Mouse (Mus musculus) midbrain, embryonic 13.5 days (tissue): Measurements from ENCODE around the gene Fkbpl. TPM values are rescaled to one million over a fixed set of nuclear protein-coding genes. Genes with fewer than 3 reads are reported as not detected.

Source experiments
- ATAC-seq: fragments of 200-750 bp; cut with Nextera tagmentation; 2 replicates; pipeline ENCODE4 v1.8.0; 2017; ENCODE audit warnings: mild to moderate bottlenecking, moderate TSS enrichment, moderate library complexity
- H3K27ac ChIP-seq: fragments of 300-500 bp; sonication (generic); 2 replicates; pipeline ENCODE4 v1.5.1; 2015; ENCODE audit warnings: inconsistent platforms, mild to moderate bottlenecking, moderate library complexity
- H3K27me3 ChIP-seq: fragments of 300-500 bp; sonication (generic); 2 replicates; pipeline ENCODE4 v1.6.1; 2015; ENCODE audit warnings: mild to moderate bottlenecking, inconsistent platforms
- H3K36me3 ChIP-seq: fragments of 300-500 bp; sonication (generic); 2 replicates; pipeline ENCODE4 v1.6.1; 2015; ENCODE audit warnings: mild to moderate bottlenecking, inconsistent platforms
- H3K4me1 ChIP-seq: fragments of 300-500 bp; sonication (generic); replicated peaks from 2 replicates; pipeline ENCODE4 v1.6.1; 2015; ENCODE audit warnings: inconsistent platforms
- H3K4me2 ChIP-seq: fragments of 300-500 bp; sonication (generic); replicated peaks from 2 replicates; pipeline ENCODE4 v1.6.1; 2015; ENCODE audit warnings: moderate library complexity, mild to moderate bottlenecking, inconsistent platforms
- H3K4me3 ChIP-seq: fragments of 300-500 bp; sonication (generic); replicated peaks from 2 replicates; pipeline ENCODE4 v1.5.1; 2015; ENCODE audit warnings: mild to moderate bottlenecking, inconsistent platforms
- H3K9ac ChIP-seq: fragments of 300-500 bp; sonication (generic); replicated peaks from 2 replicates; pipeline ENCODE4 v1.6.1; 2015; ENCODE audit warnings: mild to moderate bottlenecking, inconsistent platforms
- H3K9me3 ChIP-seq: fragments of 300-500 bp; sonication (generic); 2 replicates; pipeline ENCODE4 v1.6.1; 2016; ENCODE audit warnings: mild to moderate bottlenecking, inconsistent platforms
- WGBS: fragments of 180-500 bp; shearing (Covaris S2); methylation state at CpG from one replicate; pipeline ENCODE4 v1.1.7; 2015; 5-methylcytosine and 5-hydroxymethylcytosine counted together
- polyA plus RNA-seq: library from polyadenylated mRNA; unstranded; fragments of >200 nt; fragmentation: Nextera tagmentation; extraction: Ambion mirVana; gene quantifications from 2 replicates; pipeline ENCODE4 v1.2.1, GENCODE M21; 2015

Fkbpl gene
- 17.0 and 18.9 TPM in 2 replicates for polyA plus RNA-seq

DNA sequence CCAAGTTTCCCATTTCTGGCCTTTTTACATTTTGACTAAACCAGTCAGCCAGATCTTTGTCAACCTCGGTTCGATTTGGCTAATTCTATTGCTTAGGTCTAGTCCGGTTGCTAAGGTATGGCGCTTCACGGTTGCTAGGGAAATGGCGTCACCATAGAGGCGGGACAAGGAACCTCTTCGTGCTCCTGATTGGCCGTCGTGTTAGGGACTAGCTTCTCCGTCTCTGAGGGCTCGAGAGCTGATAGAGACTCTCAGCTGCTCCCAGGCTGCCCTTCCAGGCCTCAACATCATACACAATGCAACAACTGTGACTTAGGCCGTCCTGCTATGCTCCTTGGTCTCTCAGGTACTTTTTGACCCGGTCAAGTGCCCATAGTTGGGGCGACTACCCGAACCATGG, at the start of gene Fkbpl:
Fkbpl (plus strand) TSS at position 157 of the 400 bp plus-strand sequence.
- Histone ChIP-seq H3K27me3 (no peaks in the 10 kb centered on the region), H3K4me1 (peaks cover 47% of the 10 kb centered on the region), H3K9me3 (no peaks in the 10 kb centered on the region), H3K4me2 (peak within 1 kb of the TSS; percentile 91), H3K36me3 (peaks cover 6% of the 10 kb centered on the region), H3K27ac (peak within 1 kb of the TSS; percentile 65), H3K9ac (peak within 1 kb of the TSS; percentile 72), H3K4me3 (peak within 1 kb of the TSS; percentile 62)
- peak; percentile 67 for ATAC-seq
- 1% methylated on average over 16 of the region's 16 CpGs for WGBS

- 73% methylated on average over 8 of the region's 8 CpGs for WGBS
- Histone ChIP-seq H3K4me2 (no peak overlapping the region), H3K9me3 (no peaks in the 10 kb centered on the region), H3K9ac (no peak overlapping the region), H3K36me3 (peaks cover 33% of the 10 kb centered on the region), H3K27ac (no peak overlapping the region), H3K27me3 (no peaks in the 10 kb centered on the region), H3K4me3 (no peak overlapping the region), H3K4me1 (peaks cover 58% of the 10 kb centered on the region)
- no peak for ATAC-seq
These were observed 48.5 kb upstream of the Fkbpl start for GRCm38 (mm10) chr17:34596098-34596497.

- Histone ChIP-seq H3K9ac (peak within 1 kb of the TSS; percentile 52; the same call in 1 of the 2 replicates), H3K36me3 (peaks cover 41% of the 10 kb centered on the region), H3K4me3 (no peak within 1 kb of the TSS), H3K9me3 (no peaks in the 10 kb centered on the region), H3K27me3 (no peaks in the 10 kb centered on the region), H3K4me1 (peaks cover 61% of the 10 kb centered on the region), H3K4me2 (no peak within 1 kb of the TSS), H3K27ac (peak within 1 kb of the TSS; percentile 2)
- WGBS, result 18% methylated on average over 6 of the region's 6 CpGs
- ATAC-seq, result no peak
These were observed 46.9 kb upstream of the Fkbpl start, which contains the start of gene Ager for GRCm38 (mm10) chr17:34597566-34598095. Ager (plus strand) TSS chr17:34597862.

DNA sequence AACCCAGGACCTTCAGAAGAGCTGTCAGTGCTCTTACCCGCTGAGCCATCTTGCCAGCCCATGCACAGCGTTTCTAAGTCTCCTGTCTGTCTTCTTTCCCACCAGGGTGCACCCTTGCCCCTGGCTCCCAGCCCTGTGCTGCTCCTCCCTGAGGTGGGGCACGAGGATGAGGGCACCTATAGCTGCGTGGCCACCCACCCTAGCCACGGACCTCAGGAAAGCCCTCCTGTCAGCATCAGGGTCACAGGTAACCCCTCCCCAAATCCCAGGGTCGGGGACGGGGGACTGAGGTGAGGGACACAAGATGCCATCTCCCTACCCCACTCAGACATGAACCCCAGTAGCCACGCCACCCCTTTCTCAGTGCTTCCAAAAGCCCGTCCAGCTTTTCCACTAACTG, 44.7 kb upstream of the Fkbpl start:
- Histone ChIP-seq H3K4me2 (no peak overlapping the region), H3K27me3 (no peaks in the 10 kb centered on the region), H3K4me1 (peaks cover 47% of the 10 kb centered on the region), H3K4me3 (no peak overlapping the region), H3K27ac (no peak overlapping the region), H3K9me3 (no peaks in the 10 kb centered on the region), H3K9ac (no peak overlapping the region), H3K36me3 (peaks cover 37% of the 10 kb centered on the region)
- no peak for ATAC-seq
- 75% methylated on average over 9 of the region's 9 CpGs for WGBS

DNA sequence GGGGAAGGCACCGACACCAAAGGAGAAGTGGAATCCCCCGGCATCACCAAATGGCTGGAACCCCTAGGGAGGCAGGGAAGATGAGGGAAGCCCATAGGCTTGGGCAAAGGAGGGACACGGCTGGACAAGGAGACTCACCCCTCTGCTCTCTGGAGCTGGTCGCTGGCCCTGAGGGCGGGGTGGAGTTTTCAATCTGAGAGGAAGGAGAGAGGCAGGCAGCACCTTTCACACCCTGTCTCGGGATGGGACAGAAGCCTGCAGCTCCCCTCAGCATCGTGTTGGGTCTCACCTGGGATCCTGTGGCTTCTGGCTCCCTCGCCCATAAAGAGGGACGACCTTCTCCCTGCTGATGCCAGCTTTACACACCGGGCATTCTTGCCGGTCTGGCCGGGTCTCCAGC, 42.8 kb upstream of the Fkbpl start:
- Histone ChIP-seq H3K4me2 (peak overlapping the region; percentile 90), H3K36me3 (peaks cover 24% of the 10 kb centered on the region), H3K9me3 (no peaks in the 10 kb centered on the region), H3K27me3 (no peaks in the 10 kb centered on the region), H3K27ac (no peak overlapping the region), H3K9ac (peak overlapping the region; percentile 23; the same call in 1 of the 2 replicates), H3K4me1 (peaks cover 43% of the 10 kb centered on the region), H3K4me3 (peak overlapping the region; percentile 78)
- WGBS, result 90% methylated on average over 12 of the region's 12 CpGs
- ATAC-seq, result no peak

GRCm38 (mm10) chr17:34603375-34604060, 41.0 kb upstream of the Fkbpl start, which contains the start of gene Rnf5:
Rnf5 (minus strand) TSS chr17:34603690.
- peaks cover 28% of the 10 kb centered on the region for H3K36me3 ChIP-seq
- H3K27ac ChIP-seq, result peak within 1 kb of the TSS; percentile 91
- H3K4me3 ChIP-seq, result peak within 1 kb of the TSS; percentile 93
- H3K4me1 ChIP-seq, result peaks cover 47% of the 10 kb centered on the region
- under 1% methylated on average over 30 of the region's 30 CpGs for WGBS
- H3K9ac ChIP-seq, result peak within 1 kb of the TSS; percentile 97
- peak within 1 kb of the TSS; percentile 100 for H3K4me2 ChIP-seq
- no peaks in the 10 kb centered on the region for H3K9me3 ChIP-seq
- H3K27me3 ChIP-seq, result no peaks in the 10 kb centered on the region
- peak; percentile 97 for ATAC-seq

DNA sequence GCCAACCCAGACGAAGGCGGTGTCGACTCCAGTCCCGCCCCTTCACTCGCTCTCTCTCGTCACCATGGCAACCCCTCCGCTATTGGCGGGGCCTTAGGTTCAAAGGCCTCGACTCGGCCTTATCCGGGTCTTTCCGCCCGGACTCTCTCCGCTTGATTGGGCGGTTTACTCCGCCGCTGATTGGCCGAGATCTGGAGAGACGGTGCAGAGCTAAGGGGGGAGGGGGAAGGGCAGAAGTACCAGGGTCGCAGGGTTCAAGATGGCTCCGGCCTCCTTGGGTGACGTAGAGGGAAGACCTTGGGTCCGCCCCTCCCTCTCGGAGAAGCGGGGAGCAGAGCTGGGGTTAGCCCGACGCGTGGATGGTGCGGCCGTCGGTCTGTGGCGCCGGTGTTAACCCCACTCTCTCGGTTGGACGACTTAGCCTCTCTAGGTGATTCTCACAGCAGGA, 40.5 kb upstream of the Fkbpl start, which contains the start of gene Agpat1:
Agpat1 (plus strand) TSS at position 202 of the 448 bp plus-strand sequence.
- H3K4me3 ChIP-seq, result peak within 1 kb of the TSS; percentile 93
- peaks cover 53% of the 10 kb centered on the region for H3K4me1 ChIP-seq
- H3K9me3 ChIP-seq, result no peaks in the 10 kb centered on the region
- H3K36me3 ChIP-seq, result peaks cover 28% of the 10 kb centered on the region
- no peaks in the 10 kb centered on the region for H3K27me3 ChIP-seq
- H3K9ac ChIP-seq, result peak within 1 kb of the TSS; percentile 97
- ATAC-seq, result peak; percentile 87
- H3K4me2 ChIP-seq, result peak within 1 kb of the TSS; percentile 100
- H3K27ac ChIP-seq, result peak within 1 kb of the TSS; percentile 91
- WGBS, result under 1% methylated on average over 35 of the region's 35 CpGs

- Histone ChIP-seq H3K9me3 (no peaks in the 10 kb centered on the region), H3K4me1 (peaks cover 56% of the 10 kb centered on the region), H3K4me2 (peak overlapping the region; percentile 100), H3K4me3 (peak overlapping the region; percentile 93), H3K36me3 (peaks cover 27% of the 10 kb centered on the region), H3K27ac (peak overlapping the region; percentile 91), H3K9ac (peak overlapping the region; percentile 97), H3K27me3 (no peaks in the 10 kb centered on the region)
- no peak for ATAC-seq
- 20% methylated on average over 24 of the region's 24 CpGs for WGBS
These were observed 39.9 kb upstream of the Fkbpl start for GRCm38 (mm10) chr17:34604511-34605237.

DNA sequence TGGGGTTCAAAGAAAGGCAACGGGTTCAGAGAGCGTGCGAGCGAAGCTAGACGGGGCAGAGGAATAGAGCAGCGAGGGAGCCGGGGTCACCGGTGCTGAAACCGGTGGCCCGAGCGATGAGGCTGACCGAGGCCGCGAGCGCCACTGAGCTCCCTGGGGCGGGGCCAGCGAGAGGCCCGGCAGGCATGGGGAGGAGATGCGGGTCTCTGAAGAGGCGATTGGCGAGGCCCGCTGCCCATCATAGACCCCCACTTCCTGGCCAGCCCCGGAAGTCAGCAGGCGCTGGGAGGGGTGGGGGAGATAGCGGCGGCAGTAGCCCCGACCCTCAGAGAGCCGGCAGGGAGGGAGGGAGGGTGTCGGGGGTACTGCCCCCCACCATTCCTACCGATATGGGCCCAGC, 39.0 kb upstream of the Fkbpl start:
- peak; percentile 59 for ATAC-seq
- H3K4me1 ChIP-seq, result peaks cover 56% of the 10 kb centered on the region
- peaks cover 25% of the 10 kb centered on the region for H3K36me3 ChIP-seq
- H3K27ac ChIP-seq, result peak overlapping the region; percentile 91
- WGBS, result under 1% methylated on average over 28 of the region's 30 CpGs
- H3K4me2 ChIP-seq, result peak overlapping the region; percentile 100
- no peaks in the 10 kb centered on the region for H3K9me3 ChIP-seq
- peak overlapping the region; percentile 93 for H3K4me3 ChIP-seq
- H3K9ac ChIP-seq, result peak overlapping the region; percentile 97
- no peaks in the 10 kb centered on the region for H3K27me3 ChIP-seq

- Histone ChIP-seq H3K9ac (peak overlapping the region; percentile 97), H3K27ac (peak overlapping the region; percentile 91), H3K4me1 (peaks cover 56% of the 10 kb centered on the region), H3K36me3 (peaks cover 26% of the 10 kb centered on the region), H3K4me3 (peak overlapping the region; percentile 93), H3K27me3 (no peaks in the 10 kb centered on the region), H3K9me3 (no peaks in the 10 kb centered on the region), H3K4me2 (peak overlapping the region; percentile 100)
- 17% methylated on average over 32 of the region's 32 CpGs for WGBS
- ATAC-seq, result no peak
These were observed 38.2 kb upstream of the Fkbpl start for GRCm38 (mm10) chr17:34606186-34607039.

- H3K4me2 ChIP-seq, result no peak overlapping the region
- peaks cover 36% of the 10 kb centered on the region for H3K36me3 ChIP-seq
- peaks cover 43% of the 10 kb centered on the region for H3K4me1 ChIP-seq
- no peak overlapping the region for H3K27ac ChIP-seq
- no peaks in the 10 kb centered on the region for H3K9me3 ChIP-seq
- ATAC-seq, result no peak
- no peaks in the 10 kb centered on the region for H3K27me3 ChIP-seq
- 92% methylated on average over 7 of the region's 7 CpGs for WGBS
- H3K4me3 ChIP-seq, result no peak overlapping the region
- peak overlapping the region; percentile 97; the same call in 1 of the 2 replicates for H3K9ac ChIP-seq
These were observed 36.6 kb upstream of the Fkbpl start for GRCm38 (mm10) chr17:34607997-34608396.
